Mouse (Mus musculus) stomach, embryonic 15.5 days (tissue): Measurements from ENCODE around the gene Epha5. TPM values are rescaled to one million over a fixed set of nuclear protein-coding genes. Genes with fewer than 3 reads are reported as not detected.

Experiments
- ATAC-seq: fragments of 200-750 bp; cut with Nextera tagmentation; 2 replicates; pipeline ENCODE4 v1.8.0; 2017; ENCODE audit warnings: low read depth, moderate number of reproducible peaks, moderate TSS enrichment; ENCODE audit not compliant: insufficient read depth, low FRiP score
- H3K27ac ChIP-seq: fragments of 300-500 bp; sonication (generic); 2 replicates; pipeline ENCODE4 v1.5.1; 2015; ENCODE audit warnings: mild to moderate bottlenecking, inconsistent platforms
- H3K27me3 ChIP-seq: fragments of 300-500 bp; sonication (generic); replicated peaks from 2 replicates; pipeline ENCODE4 v1.6.1; 2015; ENCODE audit warnings: inconsistent platforms
- H3K36me3 ChIP-seq: fragments of 300-500 bp; sonication (generic); 2 replicates; pipeline ENCODE4 v1.6.1; 2015; ENCODE audit warnings: inconsistent platforms
- H3K4me1 ChIP-seq: fragments of 300-500 bp; sonication (generic); 2 replicates; pipeline ENCODE4 v1.6.1; 2015; ENCODE audit warnings: inconsistent platforms
- H3K4me2 ChIP-seq: fragments of 300-500 bp; sonication (generic); 2 replicates; pipeline ENCODE4 v1.6.1; 2015; ENCODE audit warnings: mild to moderate bottlenecking, inconsistent platforms
- H3K4me3 ChIP-seq: fragments of 300-500 bp; sonication (generic); replicated peaks from 2 replicates; pipeline ENCODE4 v1.5.1; 2015; ENCODE audit warnings: inconsistent platforms
- H3K9ac ChIP-seq: fragments of 300-500 bp; sonication (generic); 2 replicates; pipeline ENCODE4 v1.6.1; 2015; ENCODE audit warnings: inconsistent platforms
- H3K9me3 ChIP-seq: fragments of 300-500 bp; sonication (generic); 2 replicates; pipeline ENCODE4 v1.6.1; 2016; ENCODE audit warnings: inconsistent platforms
- WGBS: fragments of 180-500 bp; shearing (Covaris S2); methylation state at CpG from one replicate; pipeline ENCODE4 v1.1.7; 2015; 5-methylcytosine and 5-hydroxymethylcytosine counted together
- polyA plus RNA-seq: library from polyadenylated mRNA; unstranded; fragments of >200 nt; fragmentation: Nextera tagmentation; extraction: Ambion mirVana; gene quantifications from 2 replicates; pipeline ENCODE4 v1.2.1, GENCODE M21; 2015

Epha5 gene
- 3.4 and 4.2 TPM in 2 replicates for polyA plus RNA-seq

DNA sequence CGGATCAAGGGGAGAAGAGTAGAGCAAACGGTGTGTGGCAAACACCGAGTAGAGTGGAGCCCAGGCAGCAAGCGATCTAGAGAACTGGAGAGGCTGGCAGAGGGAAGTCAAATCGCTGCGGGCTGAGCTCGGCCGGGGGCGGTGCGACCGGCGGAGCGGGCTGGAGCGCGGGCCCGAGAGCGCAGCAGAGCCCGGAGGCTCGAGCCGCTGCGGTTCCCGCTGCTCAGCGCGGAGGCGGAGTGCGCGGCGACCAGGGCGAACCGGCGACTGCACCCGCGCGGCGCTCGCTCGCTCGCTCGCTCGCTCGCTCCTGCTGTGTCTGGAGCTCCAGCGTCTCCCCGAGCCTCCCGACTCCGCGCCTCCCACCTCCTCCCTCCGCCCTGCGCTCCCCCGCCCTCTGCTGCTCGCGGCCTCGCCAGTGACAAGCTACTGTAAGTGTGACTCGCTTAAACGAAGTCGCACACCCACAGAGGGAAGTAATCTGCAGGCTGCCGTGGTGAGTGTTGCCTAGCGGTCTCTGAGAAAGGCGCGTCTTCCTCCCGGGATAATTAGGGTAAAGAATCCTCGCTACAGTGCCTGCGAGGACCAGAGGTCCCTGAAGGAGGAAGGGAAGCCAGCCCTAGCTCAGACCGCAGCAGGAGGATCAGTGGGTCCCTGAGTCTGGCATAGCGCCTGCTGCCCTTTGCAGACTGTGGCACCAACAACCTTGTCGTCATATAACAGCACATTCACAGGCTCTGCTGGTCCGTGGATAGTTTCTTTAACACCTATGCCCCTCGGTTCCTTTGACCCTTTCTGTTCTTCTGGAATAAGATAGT, at the start of gene Epha5:
Gene Epha5 (minus strand): TSS at position 321 of the 818 bp plus-strand sequence.
- Histone ChIP-seq H3K36me3 (no peaks in the 10 kb centered on the region), H3K4me2 (peak within 1 kb of the TSS; percentile 97), H3K4me1 (0 out of 2 replicates have a peak, but pooled peaks cover 8% of the 10 kb centered on the region), H3K27me3 (peaks cover 15% of the 10 kb centered on the region; the same call in 1 of the 2 replicates), H3K9me3 (no peaks in the 10 kb centered on the region), H3K4me3 (peak within 1 kb of the TSS; percentile 55), H3K27ac (no peak within 1 kb of the TSS; the same call in 1 of the 2 replicates), H3K9ac (peak within 1 kb of the TSS; percentile 16; the same call in 1 of the 2 replicates)
- under 1% methylated on average over 67 of the region's 67 CpGs for WGBS
- ATAC-seq: peak; percentile 92

DNA sequence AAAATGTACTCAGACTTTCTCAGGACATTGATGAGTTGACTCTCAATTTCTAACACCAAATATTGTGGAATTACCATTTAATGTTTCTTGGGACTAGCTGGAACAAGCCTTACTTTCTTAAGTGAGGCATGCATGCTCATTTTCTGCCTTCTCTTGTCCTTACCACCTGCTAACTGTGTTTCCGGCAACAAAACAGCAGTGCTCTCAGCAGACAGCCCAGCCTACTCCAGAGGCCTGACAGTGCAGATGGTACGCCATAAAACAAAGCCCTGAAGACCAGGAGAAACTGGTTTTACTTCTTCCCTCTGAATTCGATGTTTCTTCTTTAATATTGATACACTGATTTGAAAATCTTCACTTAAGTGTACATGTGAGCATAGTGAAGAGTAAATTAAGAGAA, 39.0 kb upstream of the Epha5 start:
- no peak for ATAC-seq
- Histone ChIP-seq H3K27me3 (no peaks in the 10 kb centered on the region), H3K36me3 (no peaks in the 10 kb centered on the region), H3K9ac (no peak overlapping the region), H3K27ac (no peak overlapping the region), H3K9me3 (no peaks in the 10 kb centered on the region), H3K4me2 (no peak overlapping the region), H3K4me3 (no peak overlapping the region), H3K4me1 (no peaks in the 10 kb centered on the region)
- WGBS: 75% methylated on average over 3 of the region's 3 CpGs

DNA sequence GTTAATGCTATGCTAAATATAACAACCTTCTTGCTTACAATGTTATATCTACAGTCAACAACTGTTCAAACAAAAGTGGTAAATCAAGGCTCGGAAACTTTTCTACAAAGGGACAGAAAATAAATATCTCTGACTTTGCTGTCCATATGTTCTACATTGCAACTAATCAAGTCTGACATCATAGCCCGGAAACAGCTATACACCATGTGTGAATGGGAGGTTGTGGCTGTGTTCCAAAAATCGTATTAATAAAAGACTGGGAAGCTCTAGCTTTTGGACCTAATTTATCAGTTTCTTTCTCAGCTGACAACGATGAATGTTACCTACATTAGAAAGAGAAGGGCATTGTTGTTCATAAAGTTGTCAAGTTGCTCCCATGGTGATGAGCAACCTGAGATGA, 37.5 kb upstream of the Epha5 start:
- H3K27me3 ChIP-seq: no peaks in the 10 kb centered on the region
- H3K36me3 ChIP-seq: no peaks in the 10 kb centered on the region
- no peak overlapping the region for H3K4me2 ChIP-seq
- no peaks in the 10 kb centered on the region for H3K9me3 ChIP-seq
- no peak overlapping the region for H3K4me3 ChIP-seq
- no peaks in the 10 kb centered on the region for H3K4me1 ChIP-seq
- H3K9ac ChIP-seq: no peak overlapping the region
- no peak overlapping the region for H3K27ac ChIP-seq
- ATAC-seq: no peak
- WGBS: 65% methylated on average over 4 of the region's 4 CpGs

DNA sequence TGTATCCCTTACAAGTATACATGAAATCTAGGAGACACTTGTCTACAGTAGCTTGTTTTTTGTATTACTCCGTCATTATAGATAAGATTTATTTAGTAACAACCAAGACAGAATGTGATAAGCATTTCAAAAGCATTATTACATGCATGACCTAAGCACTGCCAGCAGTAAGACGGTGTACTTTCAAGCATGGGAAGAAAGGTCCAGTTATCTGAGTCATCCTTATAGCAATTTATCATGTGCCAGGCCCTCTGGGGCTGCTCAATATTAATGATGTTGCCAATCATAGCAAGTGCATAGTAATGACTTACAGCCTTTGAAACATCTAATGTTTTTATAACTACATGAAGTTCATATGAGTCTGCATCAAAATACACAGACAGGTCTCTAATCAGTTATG, 36.7 kb upstream of the Epha5 start:
- Histone ChIP-seq H3K36me3 (no peaks in the 10 kb centered on the region), H3K4me2 (no peak overlapping the region), H3K9me3 (no peaks in the 10 kb centered on the region), H3K27me3 (no peaks in the 10 kb centered on the region), H3K4me3 (no peak overlapping the region), H3K9ac (no peak overlapping the region), H3K27ac (no peak overlapping the region), H3K4me1 (no peaks in the 10 kb centered on the region)
- no peak for ATAC-seq
- 69% methylated on average over 2 of the region's 2 CpGs for whole genome bisulfite sequencing

DNA sequence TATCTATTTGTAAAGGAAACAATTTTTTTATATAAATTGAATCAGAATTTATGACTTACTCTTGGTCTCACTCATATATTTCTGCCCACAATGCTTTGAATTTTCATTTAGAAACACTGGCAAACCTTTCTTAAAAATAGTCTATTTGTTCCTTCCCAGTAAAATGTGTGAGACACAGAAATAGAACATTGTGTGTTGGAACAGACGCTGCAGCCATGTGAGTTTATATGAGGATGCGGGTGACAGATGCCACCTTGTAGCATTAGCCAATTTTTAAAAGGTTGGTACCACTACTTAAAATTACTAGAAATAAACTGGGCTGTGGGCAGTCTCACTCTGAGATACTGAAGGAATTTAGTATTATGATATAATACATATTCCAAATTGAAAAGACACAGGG, 23.1 kb upstream of the Epha5 start:
- no peak overlapping the region for H3K27ac ChIP-seq
- no peak overlapping the region for H3K9ac ChIP-seq
- no peak overlapping the region for H3K4me2 ChIP-seq
- no peaks in the 10 kb centered on the region for H3K27me3 ChIP-seq
- 75% methylated on average over 2 of the region's 2 CpGs for WGBS
- H3K4me3 ChIP-seq: no peak overlapping the region
- ATAC-seq: no peak
- no peaks in the 10 kb centered on the region for H3K9me3 ChIP-seq
- H3K4me1 ChIP-seq: no peaks in the 10 kb centered on the region
- no peaks in the 10 kb centered on the region for H3K36me3 ChIP-seq

DNA sequence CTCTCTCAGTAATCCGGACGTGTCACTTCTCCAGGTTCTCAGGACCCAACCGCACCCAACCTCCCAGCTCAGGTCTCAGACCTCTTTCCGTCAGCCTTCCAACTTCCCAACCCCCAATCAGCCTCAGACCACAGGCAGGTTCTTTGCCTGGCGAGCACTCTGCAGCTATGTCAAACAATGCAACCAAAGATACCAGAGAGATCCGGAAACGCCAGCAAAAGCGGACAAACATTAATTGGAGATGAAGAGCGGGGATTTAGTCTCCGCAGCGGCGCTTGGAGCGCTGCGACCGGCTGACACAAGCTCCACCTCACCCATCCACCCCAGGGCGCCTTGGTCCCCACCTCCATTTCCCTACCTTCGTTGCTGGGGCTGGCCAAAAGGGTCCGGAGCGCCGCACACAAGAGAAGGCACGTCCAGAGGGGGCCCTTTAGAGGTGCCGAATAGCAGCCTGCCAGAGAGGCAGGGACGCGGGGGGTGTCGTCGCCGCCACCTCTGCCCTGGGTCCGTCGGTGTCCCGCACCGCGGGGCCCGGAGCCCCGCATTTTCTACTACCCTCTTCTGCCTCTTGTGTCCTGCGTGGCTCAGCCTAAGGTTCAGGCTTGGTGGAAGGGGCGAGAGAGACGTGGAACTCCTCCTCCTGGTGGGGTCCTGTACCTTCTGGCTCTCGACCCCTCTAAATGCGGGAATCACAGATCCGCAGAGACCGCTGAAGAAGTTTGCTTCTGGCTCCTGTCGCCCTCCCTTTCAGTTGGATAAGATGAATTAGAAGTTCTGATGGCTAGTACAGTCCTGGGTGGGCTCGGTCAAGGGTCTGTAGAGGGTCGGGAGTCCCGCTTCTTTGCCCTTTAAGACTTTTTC, 991 bp downstream of the Epha5 start:
- peaks cover 15% of the 10 kb centered on the region; the same call in 1 of the 2 replicates for H3K27me3 ChIP-seq
- ATAC-seq: no peak
- WGBS: under 1% methylated on average over 45 of the region's 45 CpGs
- H3K4me3 ChIP-seq: peak overlapping the region; percentile 55
- no peaks in the 10 kb centered on the region for H3K36me3 ChIP-seq
- H3K9me3 ChIP-seq: no peaks in the 10 kb centered on the region
- H3K4me1 ChIP-seq: 0 out of 2 replicates have a peak, but pooled peaks cover 8% of the 10 kb centered on the region
- H3K9ac ChIP-seq: no peak overlapping the region
- no peak overlapping the region for H3K27ac ChIP-seq
- H3K4me2 ChIP-seq: peak overlapping the region; percentile 97

DNA sequence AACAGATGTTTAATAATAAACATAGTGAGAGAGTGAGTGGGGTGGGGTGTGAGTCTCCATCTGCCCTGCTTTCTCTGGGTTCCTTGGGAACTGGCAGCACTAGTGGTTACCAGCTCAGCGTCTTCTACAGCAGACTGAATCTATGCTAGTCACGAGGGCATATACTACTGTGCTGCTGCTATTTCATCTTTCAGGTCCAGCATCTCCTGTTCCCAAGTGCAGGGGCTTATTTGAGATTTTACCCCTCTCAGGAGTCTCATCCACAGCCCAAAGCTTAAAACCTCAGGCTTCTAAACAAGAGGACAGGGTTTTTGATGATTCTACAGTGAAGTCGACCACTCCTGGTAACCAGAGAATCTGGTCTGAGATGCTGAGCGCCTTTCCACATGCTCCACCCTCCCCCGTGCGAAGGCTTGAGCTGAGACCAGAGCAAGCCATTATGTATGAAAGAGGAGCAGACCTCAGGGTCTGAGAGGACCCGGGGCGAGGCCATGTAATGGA, 2.2 kb downstream of the Epha5 start:
- no peak for ATAC-seq
- no peak overlapping the region for H3K9ac ChIP-seq
- peaks cover 15% of the 10 kb centered on the region; the same call in 1 of the 2 replicates for H3K27me3 ChIP-seq
- H3K9me3 ChIP-seq: no peaks in the 10 kb centered on the region
- WGBS: 15% methylated on average over 8 of the region's 8 CpGs
- peak overlapping the region; percentile 97 for H3K4me2 ChIP-seq
- H3K4me1 ChIP-seq: 0 out of 2 replicates have a peak, but pooled peaks cover 8% of the 10 kb centered on the region
- H3K36me3 ChIP-seq: no peaks in the 10 kb centered on the region
- H3K27ac ChIP-seq: no peak overlapping the region
- peak overlapping the region; percentile 55; the same call in 1 of the 2 replicates for H3K4me3 ChIP-seq

DNA sequence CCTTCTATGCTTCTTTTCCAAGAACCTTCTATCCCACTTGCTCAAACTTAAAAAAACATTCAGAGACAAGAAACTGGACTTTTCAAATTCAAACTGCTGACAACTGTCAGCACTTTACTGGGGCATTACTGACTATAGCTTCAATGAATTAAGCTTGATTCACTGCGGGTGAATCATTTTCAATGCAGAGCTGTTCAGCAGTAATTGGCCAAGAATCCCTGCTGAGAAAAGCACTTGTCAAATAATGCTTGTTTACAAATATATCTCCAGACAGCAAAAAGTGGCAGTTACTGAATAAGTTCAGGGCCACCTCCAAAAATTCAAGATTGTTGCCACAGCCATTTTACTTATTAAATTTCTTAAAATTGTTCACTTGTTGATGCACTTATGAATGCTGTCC, 4.2 kb downstream of the Epha5 start:
- Histone ChIP-seq H3K9ac (no peak overlapping the region), H3K4me3 (no peak overlapping the region), H3K4me2 (no peak overlapping the region), H3K27ac (no peak overlapping the region), H3K4me1 (0 out of 2 replicates have a peak, but pooled peaks cover 8% of the 10 kb centered on the region), H3K27me3 (peaks cover 15% of the 10 kb centered on the region; the same call in 1 of the 2 replicates), H3K36me3 (no peaks in the 10 kb centered on the region), H3K9me3 (no peaks in the 10 kb centered on the region)
- ATAC-seq: no peak
- WGBS: 50% methylated on average over 1 of the region's 1 CpGs

DNA sequence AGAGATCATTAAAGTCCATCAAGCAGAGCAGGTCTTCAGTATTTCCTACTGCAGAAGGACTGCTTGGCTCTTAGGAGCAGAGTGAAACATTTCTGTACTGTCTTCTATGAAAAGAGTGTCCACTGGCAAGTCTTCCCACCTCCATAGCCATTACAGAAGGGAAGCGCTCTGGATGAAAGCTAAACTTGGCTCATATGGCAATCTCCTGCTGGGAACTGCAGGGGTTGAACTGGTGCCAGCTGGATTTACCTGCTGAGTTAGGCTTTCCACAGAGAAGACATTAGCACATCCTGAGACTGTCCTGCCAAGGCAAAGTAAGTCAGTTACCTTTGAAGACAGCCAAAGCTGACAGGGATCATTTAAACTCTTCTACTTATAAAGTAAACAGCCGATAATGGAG, 8.8 kb downstream of the Epha5 start:
- WGBS: 44% methylated on average over 2 of the region's 2 CpGs
- no peaks in the 10 kb centered on the region for H3K36me3 ChIP-seq
- H3K4me3 ChIP-seq: no peak overlapping the region
- H3K9ac ChIP-seq: no peak overlapping the region
- no peaks in the 10 kb centered on the region for H3K27me3 ChIP-seq
- no peak for ATAC-seq
- H3K9me3 ChIP-seq: no peaks in the 10 kb centered on the region
- no peak overlapping the region for H3K27ac ChIP-seq
- H3K4me2 ChIP-seq: no peak overlapping the region
- no peaks in the 10 kb centered on the region for H3K4me1 ChIP-seq

DNA sequence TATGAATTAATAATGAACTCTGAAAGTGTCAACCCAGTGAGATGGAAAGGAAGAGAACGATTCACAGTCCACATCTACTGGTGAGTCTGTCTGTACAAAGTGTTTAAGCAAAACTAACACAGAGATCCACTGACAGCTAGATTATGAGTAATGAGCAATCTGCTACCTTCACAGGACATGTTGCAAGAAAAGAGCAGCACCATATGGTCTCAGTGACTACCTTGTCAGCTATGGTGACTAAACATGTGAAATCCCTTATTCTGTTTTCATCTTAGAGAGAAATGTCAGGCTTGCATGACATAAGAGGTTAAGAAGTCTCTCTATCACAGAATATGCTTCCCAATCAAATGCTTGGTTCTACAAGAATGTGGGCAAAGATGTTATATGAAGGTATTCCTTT, 20.1 kb downstream of the Epha5 start:
- WGBS: 76% methylated on average over 1 of the region's 1 CpGs
- no peaks in the 10 kb centered on the region for H3K36me3 ChIP-seq
- H3K4me1 ChIP-seq: no peaks in the 10 kb centered on the region
- no peaks in the 10 kb centered on the region for H3K27me3 ChIP-seq
- H3K9me3 ChIP-seq: no peaks in the 10 kb centered on the region
- no peak overlapping the region for H3K4me2 ChIP-seq
- no peak overlapping the region for H3K27ac ChIP-seq
- no peak for ATAC-seq
- H3K9ac ChIP-seq: no peak overlapping the region
- H3K4me3 ChIP-seq: no peak overlapping the region

DNA sequence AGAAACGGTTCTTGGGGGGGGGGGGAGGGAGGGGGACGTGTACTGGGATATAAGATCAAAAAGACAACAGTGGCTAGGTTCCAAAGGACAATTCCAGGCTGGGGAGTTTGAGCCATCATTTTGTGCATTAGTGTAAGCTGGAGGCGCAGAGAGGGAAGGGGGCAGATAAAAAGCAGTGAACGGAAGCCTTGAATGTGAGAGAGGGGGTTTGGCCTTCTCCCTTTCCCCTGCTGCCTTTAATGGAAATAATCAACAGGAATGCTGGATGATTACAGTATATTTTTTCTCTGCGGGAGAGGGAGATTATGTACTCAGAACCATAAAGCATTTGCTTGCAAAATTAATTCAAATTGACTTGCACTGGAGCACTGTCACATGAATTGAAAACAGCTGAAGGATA, 51.8 kb downstream of the Epha5 start:
- Histone ChIP-seq H3K9me3 (no peaks in the 10 kb centered on the region), H3K27ac (no peak overlapping the region), H3K4me2 (no peak overlapping the region), H3K4me1 (no peaks in the 10 kb centered on the region), H3K27me3 (no peaks in the 10 kb centered on the region), H3K4me3 (no peak overlapping the region), H3K36me3 (no peaks in the 10 kb centered on the region), H3K9ac (no peak overlapping the region)
- 53% methylated on average over 5 of the region's 5 CpGs for WGBS
- no peak for ATAC-seq

DNA sequence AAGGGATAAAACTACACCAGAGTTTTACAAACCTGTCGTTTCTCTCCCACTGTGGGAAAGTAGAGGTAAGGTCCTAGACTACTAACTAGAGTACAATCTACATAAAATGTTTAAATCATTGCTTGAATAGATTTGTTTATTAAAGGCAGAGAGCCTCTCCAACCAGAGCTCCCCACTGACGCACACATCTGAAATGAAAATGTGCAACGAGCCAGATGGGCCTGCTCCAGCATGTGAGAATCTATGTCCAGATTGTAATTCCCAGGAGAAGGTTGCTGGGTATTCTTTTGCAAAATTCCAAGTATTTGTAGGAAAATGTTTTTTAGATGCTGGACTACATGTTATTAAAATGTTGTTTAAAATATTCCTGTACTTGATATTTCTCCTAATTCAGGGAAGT, 57.8 kb downstream of the Epha5 start:
- no peak for ATAC-seq
- Histone ChIP-seq H3K9me3 (no peaks in the 10 kb centered on the region), H3K4me3 (no peak overlapping the region), H3K36me3 (no peaks in the 10 kb centered on the region), H3K4me1 (no peaks in the 10 kb centered on the region), H3K9ac (no peak overlapping the region), H3K4me2 (no peak overlapping the region), H3K27ac (no peak overlapping the region), H3K27me3 (no peaks in the 10 kb centered on the region)
- 70% methylated on average over 3 of the region's 3 CpGs for WGBS
